Mouse (Mus musculus) fibroblast of lung, adult 2 months (primary cell): Measurements from ENCODE around the gene Gm42420.

Source experiments
- DNase-seq: peaks from one replicate; pipeline ENCODE4 v3.0.0-alpha.2; 2011; ENCODE audit warnings: low read depth

Gene Gm42420

DNA sequence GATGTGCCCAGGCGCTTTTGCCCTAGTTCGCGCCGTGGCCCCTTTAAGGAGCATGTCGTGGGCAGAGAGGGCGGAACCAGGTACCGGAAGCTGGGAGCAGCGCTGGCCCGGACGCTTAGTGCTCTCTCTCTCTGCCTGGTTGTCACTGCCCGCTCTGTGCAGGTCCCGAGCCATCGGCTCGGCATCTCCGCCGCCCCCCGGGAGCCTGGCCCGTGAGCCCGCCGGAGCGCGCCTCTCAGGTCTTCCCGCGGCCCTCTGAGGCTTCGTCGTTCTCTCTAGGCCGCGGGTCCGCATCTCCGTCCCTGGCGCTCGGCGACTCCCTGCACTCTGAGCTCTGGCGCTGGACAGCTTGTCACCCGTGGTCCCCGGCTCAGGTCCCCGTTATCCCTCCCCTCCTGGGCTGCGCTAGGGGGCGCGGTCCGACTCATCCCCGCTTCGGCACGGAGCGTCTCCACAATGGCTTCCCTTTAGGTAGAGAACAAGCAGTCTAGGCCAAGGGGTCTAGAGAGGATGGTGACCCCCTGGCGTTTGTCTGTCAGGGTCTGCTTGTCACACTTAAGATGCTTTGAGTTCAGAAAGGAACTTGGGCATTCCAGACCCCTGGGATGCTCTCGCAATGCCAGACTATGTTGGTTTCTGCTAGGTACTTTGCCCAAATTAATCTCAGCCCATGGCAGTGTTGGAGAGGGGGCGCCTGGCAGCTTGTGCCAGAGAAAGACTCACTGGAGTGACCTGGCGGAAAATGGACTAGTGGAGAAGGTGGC, 11.6 kb upstream of the Gm42420 start, which contains the start of gene Adck2:
Gene Adck2 (plus strand): TSS at position 83 of the 764 bp plus-strand sequence.
- no peak for DNase-seq

DNA sequence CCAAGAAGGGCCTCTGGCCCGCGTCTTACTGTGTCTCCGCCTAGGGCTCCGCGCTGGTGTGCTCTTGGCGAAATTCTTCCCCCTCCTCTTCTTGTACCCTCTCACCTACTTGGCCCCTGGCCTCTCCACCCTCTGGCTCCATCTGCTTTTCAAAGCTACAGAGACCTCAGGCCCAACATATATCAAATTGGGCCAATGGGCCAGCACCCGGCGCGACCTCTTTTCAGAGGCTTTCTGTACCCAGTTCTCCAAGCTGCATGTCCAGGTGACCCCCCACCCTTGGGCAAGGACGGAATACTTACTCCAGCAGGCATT, 11.0 kb upstream of the Gm42420 start:
- DNase-seq = no peak

DNA sequence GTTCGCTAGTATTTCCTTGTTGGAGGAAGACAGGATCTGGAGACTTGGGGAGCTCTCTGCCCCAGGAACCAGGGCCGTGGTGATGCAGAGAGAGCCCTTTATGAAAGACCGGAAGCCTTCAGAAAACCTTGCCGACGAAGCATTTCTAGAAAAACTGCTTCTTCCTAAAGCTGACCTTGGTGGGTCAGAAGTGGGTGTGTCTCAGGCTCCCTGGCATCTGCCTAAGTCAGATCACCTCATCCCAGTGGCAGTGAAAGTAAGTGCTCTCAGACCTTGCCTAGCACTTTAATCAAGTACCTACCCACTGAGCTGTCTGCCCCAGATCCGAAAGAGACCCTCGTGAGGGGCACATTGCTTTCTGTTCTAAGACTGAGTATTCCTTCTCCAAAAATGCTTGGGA, 10.6 kb upstream of the Gm42420 start:
- no peak for DNase-seq

DNA sequence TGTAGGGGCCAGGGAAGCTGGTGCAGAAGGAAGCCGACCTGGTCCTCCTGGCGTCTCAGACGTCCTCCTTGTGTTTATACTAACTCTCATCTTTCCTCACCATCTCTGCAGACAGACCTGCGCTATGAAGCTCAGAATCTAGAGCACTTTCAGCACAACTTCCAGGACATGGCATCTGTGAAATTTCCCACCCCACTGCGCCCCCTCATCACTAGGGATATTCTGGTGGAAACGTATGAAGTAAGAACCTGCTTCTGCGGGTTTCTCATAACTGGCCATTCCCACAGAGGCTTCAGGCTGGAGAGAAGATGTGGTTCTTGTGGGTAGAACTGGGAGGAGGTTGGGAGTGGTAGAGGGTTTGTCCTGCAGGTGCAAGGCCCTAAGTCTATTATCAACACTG, 6.0 kb upstream of the Gm42420 start:
- DNase-seq = no peak

DNA sequence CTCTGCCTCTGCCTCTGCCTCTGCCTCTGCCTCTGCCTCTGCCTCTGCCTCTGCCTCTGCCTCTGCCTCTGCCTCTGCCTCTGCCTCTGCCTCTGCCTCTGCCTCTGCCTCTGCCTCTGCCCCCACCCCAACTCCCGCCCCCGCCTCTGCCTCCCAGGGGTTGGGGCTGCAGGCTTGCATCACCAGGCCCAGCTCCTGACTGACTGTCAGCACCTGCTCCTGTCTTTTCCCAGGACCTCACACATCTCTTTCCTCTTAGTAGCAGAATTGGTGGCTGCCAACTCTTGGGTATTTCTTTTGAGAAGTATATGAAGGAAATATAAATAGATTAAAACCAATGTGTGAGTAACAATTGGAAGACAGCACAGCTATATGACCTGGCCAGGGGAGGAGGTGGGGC, 5.0 kb upstream of the Gm42420 start:
- no peak for DNase-seq

DNA sequence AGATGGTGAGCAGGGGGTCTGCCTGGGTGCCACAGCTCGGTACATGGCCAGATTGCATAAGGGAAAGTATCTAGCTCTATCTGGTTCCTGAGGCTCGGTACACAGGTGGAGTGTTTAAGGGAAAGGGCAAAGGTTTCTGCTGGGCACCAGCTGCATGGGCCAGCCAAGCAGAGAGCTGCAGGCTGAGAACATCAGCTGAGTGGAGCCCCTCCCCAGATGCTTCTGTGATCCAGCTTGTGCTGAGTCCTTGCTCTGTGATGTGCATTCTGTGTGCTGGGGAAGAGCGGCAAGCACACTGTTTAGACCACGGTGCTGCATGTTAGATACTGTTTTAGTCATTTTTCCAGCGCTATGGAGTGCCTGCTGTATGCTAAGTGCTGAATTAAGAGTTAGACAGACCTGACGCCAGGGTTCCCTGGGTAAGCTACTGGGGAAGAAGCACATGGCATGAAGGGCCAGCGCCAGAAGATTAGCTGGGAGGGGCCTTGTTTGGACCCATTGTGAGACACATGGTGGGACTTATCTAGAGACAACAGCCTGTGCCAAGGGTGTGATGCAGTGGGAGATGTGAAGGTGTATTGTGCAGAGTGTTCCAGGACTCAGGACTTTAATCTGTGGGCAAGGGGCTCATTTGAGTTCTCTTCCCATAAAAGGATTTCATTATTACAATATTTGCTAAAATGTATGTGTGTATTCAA, 4.3 kb upstream of the Gm42420 start:
- DNase-seq = no peak

DNA sequence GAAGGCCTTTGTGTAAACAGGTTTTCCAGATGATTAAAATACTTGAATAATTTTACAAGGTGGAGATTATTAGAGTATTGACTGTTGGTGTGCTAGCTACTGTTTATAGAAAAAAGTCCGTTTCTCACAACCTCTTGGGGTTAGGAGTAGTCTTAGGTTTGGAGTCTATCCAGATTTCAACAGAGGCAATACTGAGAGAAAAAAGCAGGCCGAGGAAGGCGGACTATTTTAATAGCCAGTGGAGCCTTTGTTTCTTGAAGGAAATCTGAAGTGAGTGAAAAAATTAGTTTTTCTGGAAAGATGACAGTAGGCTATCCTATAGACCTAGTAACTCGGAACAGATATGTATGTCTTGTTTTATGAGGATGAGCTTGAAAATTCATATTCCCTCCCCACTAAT, 5.9 kb downstream of the Gm42420 start:
- no peak for DNase-seq

DNA sequence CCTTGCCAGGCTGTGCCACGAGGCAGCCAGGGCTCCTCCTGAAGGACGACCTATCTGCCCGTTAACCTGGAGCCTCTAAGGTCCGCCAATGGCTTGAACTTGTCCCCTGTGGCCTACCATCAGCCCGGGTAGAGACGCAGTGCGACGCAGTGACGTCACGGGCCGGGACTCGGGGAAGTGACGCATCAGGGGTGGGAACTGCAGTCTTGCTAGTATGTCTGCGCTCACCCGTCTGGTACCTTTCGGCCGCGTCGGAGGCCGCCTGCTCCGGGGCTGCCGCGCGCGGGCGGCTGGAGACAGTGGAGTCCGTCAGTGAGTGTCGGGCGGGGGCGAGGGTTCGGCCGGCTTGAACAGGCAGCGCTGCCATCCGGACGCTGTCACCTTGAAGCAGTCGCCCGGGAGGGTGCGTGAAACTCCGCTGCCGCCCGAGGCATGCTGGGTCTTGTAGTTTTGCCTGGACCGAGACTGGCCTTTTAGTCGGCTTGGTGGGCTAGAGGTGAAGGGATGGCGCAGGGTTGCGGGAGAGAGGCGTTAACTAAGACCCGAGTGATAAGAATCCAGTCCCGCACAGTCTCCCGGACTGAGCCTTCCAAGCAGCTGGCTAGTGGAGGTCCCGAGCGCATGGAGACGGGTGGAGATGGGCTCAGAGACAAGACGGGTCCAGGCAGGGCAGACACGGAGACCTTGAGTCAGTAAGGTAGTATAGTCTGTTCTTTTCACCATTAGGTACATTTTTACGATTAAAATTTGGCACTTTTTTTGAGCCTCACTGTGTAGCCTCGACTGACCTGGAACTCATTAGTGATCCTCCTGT, 7.1 kb downstream of the Gm42420 start, which contains the start of gene Ndufb2:
Gene Ndufb2 (plus strand): TSS at position 174 of the 814 bp plus-strand sequence.
- DNase-seq = peak; percentile 92

DNA sequence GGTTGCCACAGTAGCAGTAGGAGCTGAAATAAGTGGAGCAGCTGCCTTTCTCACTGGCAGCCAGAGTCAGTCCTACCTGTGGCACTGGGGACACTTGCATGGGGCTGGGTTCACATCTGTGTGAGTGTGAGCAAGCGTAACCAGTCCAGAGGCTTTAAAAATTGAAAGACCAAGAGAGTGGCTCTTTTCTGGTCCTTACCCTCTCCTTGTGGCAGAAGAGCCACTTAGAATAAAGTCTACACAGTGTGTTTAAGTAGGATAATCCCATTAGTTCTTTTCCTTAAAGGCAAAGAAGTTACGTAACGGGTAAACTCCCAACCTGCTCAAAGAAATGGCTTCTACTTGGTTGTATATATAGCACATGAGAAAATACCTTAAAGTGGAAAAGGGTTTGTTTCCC, 15.3 kb downstream of the Gm42420 start:
- no peak for DNase-seq

DNA sequence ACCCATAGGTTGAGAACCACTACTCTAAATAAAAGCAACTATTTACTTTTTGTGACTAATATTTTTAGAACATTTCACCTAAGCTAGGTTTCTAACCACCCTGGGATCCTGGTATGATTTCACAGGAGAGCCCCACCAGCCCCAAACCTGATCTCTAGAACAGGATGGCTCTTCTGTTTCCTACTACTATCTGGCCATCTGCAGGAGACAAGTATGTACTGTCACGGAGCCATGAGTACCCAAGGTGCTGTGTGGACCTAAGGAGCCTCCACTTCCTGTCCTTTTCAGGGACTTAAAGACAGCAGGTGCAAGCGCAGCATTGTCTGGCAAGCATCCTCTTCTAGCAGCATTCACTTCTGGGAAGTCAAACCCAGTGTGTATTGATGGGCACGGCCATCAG, 16.3 kb downstream of the Gm42420 start:
- DNase-seq = no peak

DNA sequence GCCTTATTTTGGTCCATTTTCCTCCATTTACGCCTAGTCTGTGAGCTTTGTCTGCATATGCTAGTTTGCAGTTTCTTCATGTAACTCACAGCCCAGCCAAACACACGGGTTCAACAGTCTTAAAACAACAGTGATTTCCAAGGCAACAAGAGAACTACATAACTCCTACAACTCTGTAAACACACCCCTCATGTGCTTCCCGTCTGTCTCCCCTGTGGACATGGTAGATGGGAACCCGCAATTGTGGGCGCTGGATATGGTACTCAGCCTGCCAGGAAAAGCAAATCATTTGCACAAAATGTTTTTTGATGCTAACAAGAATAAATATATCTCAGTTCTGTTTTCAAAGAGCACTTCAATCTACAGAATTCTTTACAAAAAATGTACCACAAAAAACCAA, 19.0 kb downstream of the Gm42420 start:
- DNase-seq = no peak

DNA sequence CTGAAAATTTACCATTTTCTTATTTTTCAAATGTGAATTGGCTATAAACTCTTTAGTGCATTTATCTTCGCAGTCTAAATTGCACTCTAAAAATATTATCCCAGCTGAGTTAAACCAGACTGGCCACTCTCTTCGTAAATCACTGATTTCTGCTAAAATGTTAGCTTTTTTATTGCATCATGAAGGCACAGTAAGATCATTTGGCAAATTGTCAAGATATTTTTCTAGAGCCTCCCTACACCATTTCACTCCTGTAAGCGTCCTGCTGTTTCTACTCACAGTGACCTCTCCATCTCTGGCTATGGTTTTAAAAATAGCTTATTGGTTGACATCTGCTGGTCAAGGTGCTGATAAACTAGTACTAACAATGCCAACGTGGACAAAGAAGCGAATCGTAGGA, 20.5 kb downstream of the Gm42420 start:
- no peak for DNase-seq

DNA sequence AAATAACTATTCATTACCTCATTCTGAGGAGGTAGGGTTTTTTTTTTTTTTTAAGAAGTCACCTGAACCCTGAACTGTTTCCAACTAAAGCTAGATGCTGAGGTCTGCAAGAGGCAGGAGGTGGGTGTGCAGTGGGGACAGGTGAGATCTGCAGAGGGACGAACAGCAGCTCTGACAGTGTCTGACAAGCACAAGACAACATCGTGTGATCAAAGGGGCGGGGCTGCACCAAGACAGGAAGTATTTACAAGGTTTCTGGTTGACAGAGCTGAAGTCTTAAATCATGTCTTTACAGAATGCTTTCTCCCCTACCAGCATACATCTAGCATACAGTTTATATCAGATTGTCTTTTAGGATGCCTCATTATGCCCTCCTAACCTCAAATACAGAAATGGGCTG, 21.3 kb downstream of the Gm42420 start:
- no peak for DNase-seq

DNA sequence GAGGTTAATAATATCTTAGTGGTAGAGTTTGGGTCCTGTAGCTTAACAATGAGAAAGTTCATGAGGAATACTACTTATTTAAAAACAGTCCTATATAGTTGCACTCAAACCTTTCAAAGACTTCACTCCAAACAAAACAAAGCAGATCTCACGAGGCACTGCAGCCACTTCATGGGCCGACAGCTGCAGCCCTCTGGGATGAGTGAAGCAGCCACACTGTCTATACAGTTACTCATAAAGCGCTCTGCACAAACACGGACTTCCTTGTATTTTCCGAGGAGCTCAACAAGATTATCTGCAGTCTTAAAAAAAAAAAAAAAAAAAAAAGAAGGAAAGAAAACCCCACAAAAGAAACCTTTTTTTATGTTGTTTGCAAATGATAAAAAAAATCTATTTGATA, 21.8 kb downstream of the Gm42420 start:
- DNase-seq = no peak

DNA sequence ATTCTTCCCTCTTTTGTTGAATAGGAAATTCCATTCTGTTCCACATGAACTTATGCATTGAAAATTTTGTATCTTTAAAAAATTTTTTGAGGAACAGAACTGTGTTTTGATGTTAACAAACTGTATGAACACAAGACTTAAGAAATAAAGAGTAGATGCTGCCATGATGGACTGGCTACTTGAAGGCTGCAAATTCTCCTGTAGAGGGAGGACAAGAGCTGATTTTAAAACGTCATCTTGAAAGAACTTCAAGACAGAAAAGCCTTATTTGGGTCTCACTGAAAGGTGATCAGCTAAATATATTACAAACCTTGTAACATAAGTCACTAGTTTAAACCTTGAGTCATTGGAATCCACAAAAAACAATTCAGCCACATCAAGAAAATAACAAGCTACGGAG, 24.7 kb downstream of the Gm42420 start:
- no peak for DNase-seq

DNA sequence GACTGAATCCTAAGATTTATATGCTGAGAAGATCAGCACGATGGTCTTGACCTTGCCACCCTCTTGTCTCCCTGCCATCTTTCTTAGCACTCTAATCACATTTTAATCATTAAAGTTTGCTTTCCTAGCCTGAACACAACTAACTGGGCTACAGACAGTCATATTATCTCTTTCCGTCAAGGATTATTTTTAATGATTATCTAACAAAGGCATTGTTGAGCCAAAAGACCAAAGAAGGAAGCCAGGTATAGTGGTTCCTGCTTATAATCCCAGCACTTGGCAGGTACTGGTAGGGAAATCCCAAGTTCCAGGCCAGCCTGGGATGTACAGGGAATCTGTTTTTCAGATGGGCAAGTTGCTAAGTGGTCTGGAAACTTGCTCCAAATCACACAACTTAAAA, 25.7 kb downstream of the Gm42420 start:
- DNase-seq = no peak
